Mouse (Mus musculus) T-helper 1 cell (primary cell): ENCODE results near the gene Thoc2.
"Not testable (repeated sequence)": the region's sequence is repeated elsewhere in the genome, so short reads cannot be mapped to it uniquely, and the experiment has no call there.

Experiments
- in situ Hi-C: fragments of 300-600 bp; cut with MboI, MseI; formaldehyde crosslinking; loops from one replicate; pipeline ENCODE4 v1.15.1; 2025; ENCODE audit warnings: high pct_unique_total_duplicates

The Thoc2 gene

GRCm38 (mm10) chrX:41920574-41920973 is at the start of gene Thoc2:
Gene Thoc2 (minus strand): TSS chrX:41920674.
- in situ Hi-C loops: no loop called here

GRCm38 (mm10) chrX:41970096-41970495 is 49.6 kb upstream of the Thoc2 start:
- in situ Hi-C loops: no loop called here

GRCm38 (mm10) chrX:41969341-41969740 is 48.9 kb upstream of the Thoc2 start:
- in situ Hi-C loops: no loop called here

GRCm38 (mm10) chrX:41957161-41957560 is 36.7 kb upstream of the Thoc2 start:
- in situ Hi-C loops: no loop called here

- in situ Hi-C loops: no loop called here
Observed at GRCm38 (mm10) chrX:41941840-41942239, 21.4 kb upstream of the Thoc2 start.

GRCm38 (mm10) chrX:41931821-41932220 is 11.3 kb upstream of the Thoc2 start:
- in situ Hi-C loops: not testable (repeated sequence)

GRCm38 (mm10) chrX:41924708-41925107 is 4.2 kb upstream of the Thoc2 start:
- in situ Hi-C loops: no loop called here

- in situ Hi-C loops: no loop called here
Observed at GRCm38 (mm10) chrX:41912061-41912401, 8.4 kb downstream of the Thoc2 start.

- in situ Hi-C loops: no loop called here
Observed at GRCm38 (mm10) chrX:41911390-41912060, 8.9 kb downstream of the Thoc2 start.

GRCm38 (mm10) chrX:41910981-41911380 is 9.5 kb downstream of the Thoc2 start:
- in situ Hi-C loops: no loop called here

GRCm38 (mm10) chrX:41910471-41910870 is 10.0 kb downstream of the Thoc2 start:
- in situ Hi-C loops: no loop called here

- in situ Hi-C loops: no loop called here
Observed at GRCm38 (mm10) chrX:41884759-41885505, 35.5 kb downstream of the Thoc2 start.

- in situ Hi-C loops: no loop called here
Observed at GRCm38 (mm10) chrX:41876581-41876980, 43.9 kb downstream of the Thoc2 start.

- in situ Hi-C loops: loop anchor here (5.0 to 25.0 kb wide), 2 partner anchors 86 to 424 kb away; no protein-coding TSS in a partner anchor
Observed at GRCm38 (mm10) chrX:41837823-41838222, 82.7 kb downstream of the Thoc2 start.

GRCm38 (mm10) chrX:41805592-41805991 is 114.9 kb downstream of the Thoc2 start:
- in situ Hi-C loops: no loop called here

- in situ Hi-C loops: no loop called here
Observed at GRCm38 (mm10) chrX:41793303-41793702, 127.2 kb downstream of the Thoc2 start.
